Mouse (Mus musculus) lung, postnatal 14 days (tissue): ENCODE data around the gene Pde2a.

Experiments
- DNase-seq: peaks from one replicate; pipeline ENCODE4 v3.0.0; 2021

Pde2a gene

DNA sequence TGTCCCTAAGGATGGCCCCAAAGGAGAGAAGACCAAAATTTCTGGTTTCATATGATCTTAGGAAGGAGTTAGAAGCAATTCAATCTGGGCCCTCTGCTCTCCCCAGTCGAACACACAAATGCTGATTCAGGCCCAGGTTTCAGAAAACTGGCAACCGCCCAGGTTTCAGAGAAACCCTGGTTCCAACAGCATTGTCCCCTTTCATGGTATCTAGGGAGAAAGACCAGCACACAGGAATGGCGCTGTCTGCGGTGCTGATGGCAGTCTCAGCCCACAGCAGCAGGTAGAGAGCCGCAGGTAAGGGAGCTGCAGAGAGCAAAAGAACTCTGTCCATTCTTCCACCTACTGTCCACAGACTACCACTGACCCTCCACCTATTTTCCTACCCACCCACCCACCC, 55.7 kb downstream of the Pde2a start:
- no peak for DNase-seq

DNA sequence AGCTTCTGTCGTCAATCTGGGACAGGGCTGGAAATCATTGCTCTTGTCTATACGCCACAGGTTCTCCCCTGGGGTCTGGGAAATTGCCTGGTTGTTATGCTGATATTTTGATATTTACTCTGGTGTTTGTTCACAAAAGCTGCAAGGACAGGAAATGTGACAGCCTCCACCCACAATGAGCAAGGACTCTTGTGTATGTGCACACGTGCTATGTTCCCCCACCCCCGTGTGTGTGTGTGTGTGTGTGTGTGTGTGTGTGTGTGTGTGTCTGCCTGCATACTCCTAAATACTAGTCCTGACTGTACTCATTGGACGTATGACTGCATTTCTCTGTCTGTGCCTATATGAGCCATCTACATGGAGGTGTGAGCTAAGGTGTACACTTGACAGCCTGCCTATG, 56.6 kb downstream of the Pde2a start:
- DNase-seq, result no peak

GRCm38 (mm10) chr7:101479841-101480240, 58.4 kb downstream of the Pde2a start:
- no peak for DNase-seq

- no peak for DNase-seq
Observed at GRCm38 (mm10) chr7:101480671-101481070, 59.2 kb downstream of the Pde2a start.

DNA sequence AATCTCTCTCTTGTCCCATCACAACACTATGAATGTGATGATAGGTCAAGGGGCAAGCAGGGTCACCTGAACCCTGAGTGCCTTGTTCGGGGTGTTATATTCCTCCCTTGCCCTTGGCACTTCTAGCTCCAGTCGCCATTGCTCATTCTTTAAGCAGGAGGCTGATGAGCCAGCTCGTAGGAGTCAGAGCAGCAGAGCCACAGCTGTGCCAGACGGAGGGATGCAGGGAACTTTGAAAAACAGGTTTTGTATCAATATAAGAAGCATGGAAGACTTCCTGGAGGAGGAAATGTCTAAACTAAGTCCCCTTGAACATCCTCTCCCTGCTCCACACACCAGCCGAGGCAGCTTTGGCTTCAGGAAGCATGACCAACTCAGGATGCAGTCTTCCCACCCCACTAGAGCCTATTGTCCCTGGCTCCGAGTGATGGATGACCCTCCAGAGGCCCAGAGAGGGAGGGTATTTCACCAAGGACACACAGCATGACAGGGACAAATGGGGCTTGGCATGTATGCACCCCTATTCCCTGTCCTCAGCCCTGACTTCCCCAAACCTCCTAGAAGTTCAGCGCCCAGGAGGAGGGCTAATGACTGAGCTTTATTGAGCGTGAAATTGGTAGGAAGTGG, 60.5 kb downstream of the Pde2a start:
- DNase-seq, result no peak

DNA sequence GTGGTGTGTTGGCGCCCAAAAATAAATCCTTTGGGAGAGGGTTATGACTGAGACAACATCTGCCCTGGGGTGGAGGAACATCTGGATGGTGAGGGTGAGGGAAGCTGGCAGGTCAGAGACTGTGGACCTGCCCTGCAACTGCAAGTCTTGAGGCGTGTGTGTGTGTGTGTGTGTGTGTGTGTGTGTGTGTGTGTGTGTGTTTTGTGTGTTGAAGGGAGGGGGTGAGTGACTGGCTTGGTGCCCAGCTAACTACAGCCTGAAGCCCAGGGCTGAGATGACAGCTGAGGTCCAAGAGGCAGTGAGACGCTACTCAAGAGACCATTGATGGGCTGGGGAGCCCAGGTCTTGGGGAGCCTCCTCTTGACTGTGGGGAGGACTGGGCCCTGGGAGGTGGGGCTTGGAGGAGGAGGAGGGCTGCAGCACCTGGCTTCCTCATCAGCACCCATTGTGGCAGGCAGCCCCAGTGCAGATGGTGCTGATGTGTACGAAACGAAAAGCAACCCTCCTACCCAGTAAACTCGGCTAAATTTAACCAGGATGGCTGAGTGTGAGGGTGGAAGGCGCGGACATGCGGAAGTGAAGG, 61.1 kb downstream of the Pde2a start:
- no peak for DNase-seq

DNA sequence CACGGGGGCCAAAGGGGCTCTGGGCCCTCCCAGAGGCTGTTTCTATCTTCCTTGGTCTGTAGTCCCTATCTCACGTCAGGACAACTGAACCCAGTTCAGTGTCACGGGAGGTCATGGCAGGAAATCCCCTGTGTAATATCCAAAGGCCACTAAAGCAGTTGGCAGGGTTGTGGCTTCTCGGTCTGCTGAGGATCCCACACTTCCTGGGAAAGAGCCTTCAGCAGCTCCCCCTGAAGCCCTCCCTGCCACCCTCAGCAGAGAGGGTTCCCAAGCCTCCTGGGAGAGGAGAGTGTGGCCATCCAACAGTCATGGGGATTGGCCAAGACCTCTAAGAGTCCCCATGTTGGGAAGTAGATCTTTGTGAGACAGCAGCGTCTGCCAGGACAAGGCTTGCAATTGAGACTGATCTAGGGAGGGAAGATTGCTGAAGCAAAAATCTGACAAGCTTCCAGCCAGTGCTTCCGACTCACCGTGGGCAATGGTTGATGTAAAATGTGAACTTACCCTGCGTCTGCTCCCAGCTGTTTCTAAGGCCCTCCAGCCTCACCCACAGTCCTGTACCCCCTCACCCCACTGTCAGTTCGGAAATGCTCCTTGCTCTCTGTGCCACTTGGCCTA, 62.1 kb downstream of the Pde2a start:
- no peak for DNase-seq

DNA sequence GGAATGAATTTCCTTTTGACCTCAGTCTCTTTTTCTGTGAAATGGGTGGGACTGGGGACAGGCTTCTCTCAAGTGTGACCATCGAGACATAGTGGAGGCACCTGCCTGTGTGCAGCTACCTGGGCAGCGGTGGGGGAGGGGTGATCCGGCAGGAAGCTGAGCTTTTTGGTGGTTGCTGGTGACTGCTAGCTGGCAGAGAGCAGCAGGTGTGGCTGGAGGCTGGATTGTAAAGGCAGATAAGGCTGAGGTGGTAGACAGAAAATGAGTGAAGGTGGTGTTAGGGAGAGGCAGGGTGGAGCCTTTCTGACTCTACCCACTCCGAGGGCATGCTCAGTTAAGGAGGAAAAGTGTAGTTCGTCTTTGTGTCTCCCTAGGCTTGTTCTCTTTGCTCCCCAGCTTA, 65.6 kb downstream of the Pde2a start:
- DNase-seq, result no peak

- no peak for DNase-seq
Observed at GRCm38 (mm10) chr7:101490952-101491351, 69.5 kb downstream of the Pde2a start.

DNA sequence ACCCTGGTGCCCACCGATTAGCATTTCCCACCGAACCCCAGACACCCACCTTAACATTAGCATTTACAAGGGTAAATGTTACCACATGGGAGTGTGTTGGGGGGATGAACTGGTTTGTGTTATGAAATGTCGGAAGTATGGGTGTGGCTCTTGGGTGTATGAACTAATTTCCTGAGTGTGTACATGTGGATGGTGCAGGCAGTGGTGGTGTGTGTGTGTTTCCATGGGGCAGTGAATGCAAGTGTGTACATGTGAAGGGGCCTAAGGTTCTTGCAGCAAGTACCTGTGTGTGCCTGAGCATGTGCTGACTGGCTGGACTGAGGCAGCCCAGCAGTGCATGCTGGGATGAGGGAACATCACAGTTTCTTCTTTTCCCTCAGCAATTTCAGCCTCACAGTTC, 76.9 kb downstream of the Pde2a start:
- no peak for DNase-seq

DNA sequence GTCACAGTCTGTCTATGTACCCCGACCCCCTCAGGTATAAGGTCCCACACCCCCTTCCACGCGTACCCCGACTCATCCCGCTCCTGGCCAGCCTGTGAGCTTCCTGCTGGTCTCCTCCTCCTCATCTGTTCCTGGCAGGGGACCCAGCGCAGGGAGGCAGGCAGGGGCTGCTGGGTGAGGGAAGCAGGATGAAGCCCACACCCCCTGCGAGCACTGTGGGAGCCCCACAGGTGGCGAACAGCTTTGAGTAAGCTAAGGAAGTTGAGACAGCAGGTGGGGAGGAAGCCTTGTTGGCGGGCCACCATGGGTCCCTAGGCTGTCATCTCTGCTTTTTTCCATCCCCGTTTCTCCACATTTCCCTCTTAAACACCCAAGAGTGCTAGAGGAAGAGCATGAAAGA, 77.8 kb downstream of the Pde2a start:
- DNase-seq, result no peak

DNA sequence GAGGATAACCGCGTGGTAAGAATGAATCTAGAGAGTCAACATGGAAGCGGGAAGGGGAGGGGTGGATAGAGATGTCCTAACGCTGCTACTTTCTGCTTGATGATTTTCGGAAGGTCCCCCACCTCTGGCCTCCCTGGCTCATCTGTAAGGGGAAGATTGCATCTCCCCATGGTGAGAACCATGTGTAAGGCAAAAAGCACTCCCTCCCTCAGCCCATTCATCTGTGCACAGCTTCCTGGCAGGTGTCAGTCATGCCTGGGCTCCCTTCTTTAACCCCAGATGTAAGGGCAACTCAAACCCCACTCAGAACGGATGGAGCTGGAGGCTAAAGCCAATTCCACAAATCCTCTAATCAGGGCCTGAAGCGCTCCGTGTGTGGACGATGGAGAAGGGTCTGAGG, 78.2 kb downstream of the Pde2a start:
- no peak for DNase-seq

DNA sequence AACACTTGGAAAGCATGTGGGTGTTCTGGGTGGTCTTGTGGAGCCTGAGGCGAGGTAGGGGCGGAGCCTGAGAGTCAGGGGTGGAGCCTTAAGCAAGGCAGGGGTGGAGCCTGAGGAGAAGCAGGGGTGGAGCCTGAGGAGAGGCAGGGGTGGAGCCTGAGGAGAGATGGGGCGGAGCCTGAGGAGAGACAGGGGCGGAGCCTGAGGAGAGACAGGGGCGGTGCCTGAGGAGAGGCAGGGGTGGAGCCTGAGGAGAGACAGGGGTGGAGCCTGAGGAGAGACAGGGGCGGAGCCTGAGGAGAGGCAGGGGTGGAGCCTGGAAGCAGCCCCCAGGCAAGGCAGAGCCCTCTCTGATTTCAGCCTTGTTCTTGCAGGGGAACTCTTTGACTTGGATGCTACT, 79.7 kb downstream of the Pde2a start:
- no peak for DNase-seq

GRCm38 (mm10) chr7:101501675-101502074, 80.2 kb downstream of the Pde2a start:
- DNase-seq, result peak; percentile 20

DNA sequence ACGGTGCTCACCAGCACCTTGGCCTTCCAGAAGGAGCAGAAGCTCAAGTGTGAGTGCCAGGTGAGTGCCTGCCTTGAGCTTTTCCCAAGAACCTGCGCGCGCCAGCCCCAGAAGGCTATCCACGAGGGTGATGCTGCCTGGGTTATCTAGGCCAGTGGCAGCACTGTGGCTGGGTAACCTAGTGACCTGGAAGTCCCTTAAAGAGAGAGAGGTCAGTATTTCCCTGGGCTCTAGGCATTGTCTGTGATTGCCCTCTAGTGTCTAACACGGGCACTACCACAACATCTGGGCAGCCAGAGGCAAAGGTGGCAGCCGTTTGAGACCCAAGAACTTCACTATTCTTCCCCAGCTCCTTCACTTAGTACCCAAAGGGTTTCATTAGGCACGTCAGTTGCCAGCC, 81.9 kb downstream of the Pde2a start:
- DNase-seq, result peak; percentile 76

- DNase-seq, result no peak
Observed at GRCm38 (mm10) chr7:101503803-101504202, 82.3 kb downstream of the Pde2a start.

GRCm38 (mm10) chr7:101504507-101504906, 83.0 kb downstream of the Pde2a start:
- DNase-seq, result peak; percentile 32

GRCm38 (mm10) chr7:101509212-101509611, 87.7 kb downstream of the Pde2a start:
- no peak for DNase-seq

DNA sequence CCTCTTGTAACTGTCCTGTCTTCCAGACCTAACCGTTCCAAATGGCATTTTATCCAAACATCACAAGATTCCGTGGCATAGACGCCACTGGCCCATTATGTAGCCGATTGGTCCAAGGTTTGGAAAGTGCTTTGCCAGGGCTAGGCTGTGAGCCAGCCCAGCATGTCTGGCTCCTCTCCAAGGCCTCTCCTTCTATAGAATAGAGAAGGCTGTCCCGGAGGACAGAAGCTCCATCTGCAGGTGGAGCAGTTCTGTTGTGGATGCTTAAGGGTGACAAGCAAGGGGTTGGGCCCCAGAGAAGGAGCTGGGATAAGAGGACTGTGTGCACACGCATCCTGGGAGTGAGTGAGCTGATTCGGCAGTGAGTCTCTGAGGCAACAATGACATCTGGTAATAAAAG, 92.2 kb downstream of the Pde2a start:
- no peak for DNase-seq

GRCm38 (mm10) chr7:101514768-101515167, 93.3 kb downstream of the Pde2a start:
- DNase-seq, result no peak

DNA sequence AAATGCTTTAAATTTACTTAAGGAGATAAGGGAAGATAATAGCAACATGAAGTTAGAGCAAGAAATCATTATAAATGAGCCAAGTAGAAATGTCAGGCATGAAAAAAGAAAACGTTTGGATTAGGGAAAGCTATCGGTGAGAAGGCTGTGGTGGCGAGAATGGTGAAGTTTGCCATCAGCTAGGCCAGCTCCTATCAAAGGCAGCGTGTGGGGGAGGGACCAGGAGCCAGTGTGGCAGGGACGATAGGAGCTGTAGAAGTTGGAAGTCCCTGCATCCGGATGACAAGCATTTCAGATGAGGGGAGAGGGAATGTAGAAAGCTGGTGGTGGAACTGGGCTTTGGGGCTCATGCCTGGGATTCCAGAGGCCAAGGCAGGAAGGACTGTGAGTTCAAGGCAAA, 93.8 kb downstream of the Pde2a start:
- no peak for DNase-seq

- no peak for DNase-seq
Observed at GRCm38 (mm10) chr7:101516460-101516859, 95.0 kb downstream of the Pde2a start.

- DNase-seq, result no peak
Observed at GRCm38 (mm10) chr7:101521696-101522095, 100.2 kb downstream of the Pde2a start.

DNA sequence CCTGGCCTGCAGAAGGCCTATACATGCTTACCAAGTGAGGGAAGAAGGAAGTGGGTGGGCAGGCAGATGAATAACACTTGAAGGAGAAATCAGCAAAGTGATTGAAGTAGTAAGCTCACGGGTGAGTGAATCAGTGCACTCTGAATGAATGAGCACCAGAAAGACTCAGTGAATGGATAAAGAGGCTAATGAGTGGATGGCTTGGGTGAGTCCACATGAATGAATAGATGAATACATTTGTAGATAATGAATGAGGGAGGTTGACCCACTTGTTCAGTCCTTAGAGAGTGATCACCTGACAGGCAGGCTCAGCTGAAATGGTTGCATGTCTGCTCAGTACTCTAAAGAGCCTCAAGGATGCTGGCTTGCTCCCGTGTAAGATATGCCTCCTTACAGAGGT, 101.7 kb downstream of the Pde2a start:
- DNase-seq, result no peak

DNA sequence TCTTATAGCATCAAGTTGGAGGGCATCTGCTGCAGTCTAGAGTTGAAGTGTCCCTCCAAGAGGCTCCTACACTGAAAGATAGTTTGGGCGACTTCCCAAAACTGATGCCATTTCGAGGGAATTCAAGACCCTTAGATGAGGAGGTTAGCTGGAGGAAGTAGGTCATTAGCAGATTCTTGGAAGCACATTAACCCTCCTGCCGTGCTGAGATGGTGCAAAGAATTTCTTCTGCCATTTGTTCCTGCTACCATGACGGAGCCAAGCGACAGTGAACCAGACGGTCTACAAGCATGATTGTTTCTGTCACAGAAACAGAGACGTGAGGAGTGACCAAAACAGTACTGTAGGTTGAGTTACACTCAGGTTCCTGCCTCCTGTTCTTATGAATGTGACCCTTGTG, 105.0 kb downstream of the Pde2a start:
- no peak for DNase-seq
